Mouse (Mus musculus): ENCODE data around the gene Ass1.

The Ass1 gene

GRCm38 (mm10) chr2:31469931-31470682, at the start of gene Ass1:
Gene Ass1 (plus strand): TSS chr2:31470207.
- DNase-seq, result peak; percentile 93

GRCm38 (mm10) chr2:31420914-31421313, 49.1 kb upstream of the Ass1 start:
- no peak for DNase-seq

GRCm38 (mm10) chr2:31422576-31422975, 47.4 kb upstream of the Ass1 start:
- DNase-seq, result no peak

- DNase-seq, result no peak
Measured at GRCm38 (mm10) chr2:31431477-31431876, 38.5 kb upstream of the Ass1 start.

GRCm38 (mm10) chr2:31434746-31435145, 35.3 kb upstream of the Ass1 start:
- no peak for DNase-seq

GRCm38 (mm10) chr2:31435567-31435966, 34.4 kb upstream of the Ass1 start:
- DNase-seq, result peak; percentile 15

- no peak for DNase-seq
Measured at GRCm38 (mm10) chr2:31437480-31438245, 32.3 kb upstream of the Ass1 start.

GRCm38 (mm10) chr2:31439576-31439975, 30.4 kb upstream of the Ass1 start:
- DNase-seq, result no peak

- DNase-seq, result no peak
Measured at GRCm38 (mm10) chr2:31442480-31443160, 27.4 kb upstream of the Ass1 start.

- DNase-seq, result no peak
Measured at GRCm38 (mm10) chr2:31446036-31446435, 24.0 kb upstream of the Ass1 start.

GRCm38 (mm10) chr2:31446456-31446855, 23.6 kb upstream of the Ass1 start:
- no peak for DNase-seq

- no peak for DNase-seq
Measured at GRCm38 (mm10) chr2:31447536-31447935, 22.5 kb upstream of the Ass1 start.

- no peak for DNase-seq
Measured at GRCm38 (mm10) chr2:31448756-31449440, 21.1 kb upstream of the Ass1 start.

GRCm38 (mm10) chr2:31449441-31449815, 20.6 kb upstream of the Ass1 start:
- DNase-seq, result no peak

- DNase-seq, result no peak
Measured at GRCm38 (mm10) chr2:31449902-31450301, 20.1 kb upstream of the Ass1 start.

GRCm38 (mm10) chr2:31450661-31451060, 19.3 kb upstream of the Ass1 start:
- no peak for DNase-seq

- peak; percentile 47 for DNase-seq
Measured at GRCm38 (mm10) chr2:31451530-31451929, 18.5 kb upstream of the Ass1 start.

GRCm38 (mm10) chr2:31453011-31453410, 17.0 kb upstream of the Ass1 start:
- no peak for DNase-seq

- DNase-seq, result no peak
Measured at GRCm38 (mm10) chr2:31453559-31454177, 16.3 kb upstream of the Ass1 start.

GRCm38 (mm10) chr2:31454280-31454679, 15.7 kb upstream of the Ass1 start:
- DNase-seq, result no peak

GRCm38 (mm10) chr2:31455418-31455817, 14.6 kb upstream of the Ass1 start:
- no peak for DNase-seq

GRCm38 (mm10) chr2:31458460-31458859, 11.5 kb upstream of the Ass1 start:
- no peak for DNase-seq

All from thymus, postnatal 25 days (tissue).